Mouse (Mus musculus) CH12.LX (cell line): ENCODE measurements around the gene Kif1c. TPM values are rescaled to one million over a fixed set of nuclear protein-coding genes. Genes with fewer than 3 reads are reported as not detected.

Source experiments
- DNase-seq: peaks from one replicate; pipeline ENCODE4 v3.0.0-alpha.2; 2013; ENCODE audit errors: extremely low read depth
- H3K27ac ChIP-seq: 2 replicates; pipeline ENCODE4 v1.5.1; 2012; ENCODE audit warnings: low read depth, mild to moderate bottlenecking, control low read depth, moderate library complexity; ENCODE audit not compliant: insufficient read depth
- H3K27me3 ChIP-seq: replicated peaks from 2 replicates; pipeline ENCODE3; 2012; ENCODE audit warnings: inconsistent platforms
- H3K36me3 ChIP-seq, 2 experiments: replicated peaks in 1 of 2; 2 replicates each; pipeline versions ENCODE3 to v1.6.1; 2012; ENCODE audit warnings: inconsistent platforms in 1 of 2, low read length in 1 of 2, mild to moderate bottlenecking in 1 of 2, mixed read lengths in 1 of 2, moderate library complexity in 1 of 2; ENCODE audit not compliant: control insufficient read depth in 1 of 2, insufficient read depth in 1 of 2
- H3K4me1 ChIP-seq, 2 experiments: 2 replicates each; pipeline ENCODE4 v1.6.1; 2012; ENCODE audit warnings: inconsistent platforms in 1 of 2, moderate library complexity in 1 of 2; ENCODE audit not compliant: insufficient read depth in 2 of 2, control insufficient read depth in 1 of 2
- H3K4me2 ChIP-seq: 2 replicates; pipeline ENCODE4 v1.6.1; 2012; ENCODE audit warnings: low read depth, mild to moderate bottlenecking, control low read depth; ENCODE audit not compliant: poor library complexity, insufficient read depth, severe bottlenecking
- H3K4me3 ChIP-seq, 3 experiments: fragments of 150-350 bp in 1 of 3; sonication (generic) in 1 of 3; replicated peaks in 1 of 3; 2 replicates each; pipeline versions ENCODE3 to v1.5.1; 2011 to 2012; ENCODE audit warnings: low read depth in 2 of 3, low read length in 2 of 3, mild to moderate bottlenecking in 2 of 3, moderate library complexity in 2 of 3, control low read depth in 1 of 3, improper control_type of control experiment in 1 of 3, inconsistent platforms in 1 of 3, mixed read lengths in 1 of 3; ENCODE audit not compliant: poor library complexity in 1 of 3
- H3K79me2 ChIP-seq: replicated peaks from 2 replicates; pipeline ENCODE4 v1.6.1; 2012; ENCODE audit warnings: mild to moderate bottlenecking, moderate library complexity; ENCODE audit not compliant: control insufficient read depth, poor library complexity, insufficient read depth, severe bottlenecking; ENCODE audit errors: extremely low read depth
- H3K9ac ChIP-seq: 2 replicates; pipeline ENCODE4 v1.6.1; 2012; ENCODE audit warnings: low read depth, mild to moderate bottlenecking, control low read depth, moderate library complexity; ENCODE audit not compliant: insufficient read depth
- H3K9me3 ChIP-seq: replicated peaks from 2 replicates; pipeline ENCODE3; 2012; ENCODE audit warnings: low read length, inconsistent platforms, mixed read lengths
- BHLHE40 ChIP-seq: IDR thresholded peaks from 2 replicates; pipeline ENCODE4 v1.6.1; 2011; ENCODE audit warnings: mild to moderate bottlenecking, low read depth, low read length, improper control_type of control experiment
- CHD1 ChIP-seq: IDR thresholded peaks from 2 replicates; pipeline ENCODE4 v1.6.1; 2012; ENCODE audit warnings: low read depth, low read length, improper control_type of control experiment, inconsistent platforms
- CHD2 ChIP-seq: IDR thresholded peaks from 2 replicates; pipeline ENCODE4 v1.6.1; 2011; ENCODE audit warnings: low read length, improper control_type of control experiment
- CTCF ChIP-seq, 2 experiments: IDR thresholded peaks in 1 of 2; conservative IDR thresholded peaks in 1 of 2; 2 replicates each; pipeline ENCODE4 v1.5.1; 2011 to 2012; ENCODE audit warnings: low read depth in 2 of 2, low read length in 2 of 2, improper control_type of control experiment in 1 of 2, inconsistent platforms in 1 of 2, mild to moderate bottlenecking in 1 of 2, moderate library complexity in 1 of 2
- E2F4 ChIP-seq: IDR thresholded peaks from 2 replicates; pipeline ENCODE4 v1.6.1; 2011; ENCODE audit warnings: low read depth, low read length, improper control_type of control experiment; ENCODE audit not compliant: insufficient replicate concordance
- ELF1 ChIP-seq: IDR thresholded peaks from 2 replicates; pipeline ENCODE4 v1.6.1; 2014; ENCODE audit warnings: low read depth, mild to moderate bottlenecking, inconsistent platforms, low read length, improper control_type of control experiment
- EP300 ChIP-seq: IDR thresholded peaks from 2 replicates; pipeline ENCODE4 v1.6.1; 2011; ENCODE audit warnings: low read length, improper control_type of control experiment
- ETS1 ChIP-seq: conservative IDR thresholded peaks from 2 replicates; pipeline ENCODE4 v1.6.1; 2012; ENCODE audit warnings: low read depth, mild to moderate bottlenecking, inconsistent platforms, low read length, improper control_type of control experiment, moderate library complexity
- JUN ChIP-seq: IDR thresholded peaks from 2 replicates; pipeline ENCODE4 v1.6.1; 2011; ENCODE audit warnings: low read depth, mild to moderate bottlenecking, low read length, improper control_type of control experiment, moderate library complexity; ENCODE audit not compliant: insufficient read depth
- JUND ChIP-seq: conservative IDR thresholded peaks from 2 replicates; pipeline ENCODE4 v1.6.1; 2011; ENCODE audit warnings: low read depth, low read length, improper control_type of control experiment
- MAFK ChIP-seq: IDR thresholded peaks from 2 replicates; pipeline ENCODE4 v1.6.1; 2011; ENCODE audit warnings: low read length, improper control_type of control experiment; ENCODE audit not compliant: insufficient replicate concordance
- MEF2A ChIP-seq: IDR thresholded peaks from 2 replicates; pipeline ENCODE4 v1.6.1; 2014; ENCODE audit warnings: low read depth, mild to moderate bottlenecking, inconsistent platforms, low read length, improper control_type of control experiment, borderline replicate concordance
- MXI1 ChIP-seq: IDR thresholded peaks from 2 replicates; pipeline ENCODE4 v1.6.1; 2011; ENCODE audit warnings: mild to moderate bottlenecking, low read depth, low read length, improper control_type of control experiment
- MYC ChIP-seq: IDR thresholded peaks from 2 replicates; pipeline ENCODE4 v1.6.1; 2011; ENCODE audit warnings: low read depth, mild to moderate bottlenecking, improper control_type of control experiment, low read length
- NELFE ChIP-seq: IDR thresholded peaks from 2 replicates; pipeline ENCODE4 v1.6.1; 2011; ENCODE audit warnings: low read depth, low read length, improper control_type of control experiment
- PAX5 ChIP-seq: IDR thresholded peaks from 2 replicates; pipeline ENCODE4 v1.6.1; 2012; ENCODE audit warnings: low read length, inconsistent platforms, mixed read lengths
- POLR2A ChIP-seq: IDR thresholded peaks from 2 replicates; pipeline ENCODE4 v1.6.1; 2011; ENCODE audit warnings: low read depth, mild to moderate bottlenecking, improper control_type of control experiment, low read length
- POLR2AphosphoS2 ChIP-seq: IDR thresholded peaks from 2 replicates; pipeline ENCODE4 v1.6.1; 2011; ENCODE audit warnings: low read depth, low read length, improper control_type of control experiment
- RAD21 ChIP-seq: IDR thresholded peaks from 2 replicates; pipeline ENCODE4 v1.6.1; 2011; ENCODE audit warnings: low read depth, mild to moderate bottlenecking, low read length, improper control_type of control experiment, moderate library complexity
- RCOR1 ChIP-seq: conservative IDR thresholded peaks from 2 replicates; pipeline ENCODE4 v1.6.1; 2012; ENCODE audit warnings: low read depth, mild to moderate bottlenecking, inconsistent platforms, low read length, improper control_type of control experiment
- SIN3A ChIP-seq: IDR thresholded peaks from 2 replicates; pipeline ENCODE4 v1.6.1; 2012; ENCODE audit warnings: low read length, improper control_type of control experiment, inconsistent platforms
- SMC3 ChIP-seq: IDR thresholded peaks from 2 replicates; pipeline ENCODE4 v1.6.1; 2011; ENCODE audit warnings: low read depth, low read length, improper control_type of control experiment
- TBP ChIP-seq: conservative IDR thresholded peaks from 2 replicates; pipeline ENCODE4 v1.6.1; 2011; ENCODE audit warnings: low read depth, low read length, improper control_type of control experiment
- TCF12 ChIP-seq: IDR thresholded peaks from 2 replicates; pipeline ENCODE4 v1.6.1; 2014; ENCODE audit warnings: low read depth, mild to moderate bottlenecking, inconsistent platforms, low read length, improper control_type of control experiment
- UBTF ChIP-seq: IDR thresholded peaks from 2 replicates; pipeline ENCODE4 v1.6.1; 2012; ENCODE audit warnings: low read depth, mild to moderate bottlenecking, inconsistent platforms, low read length, improper control_type of control experiment, moderate library complexity
- USF2 ChIP-seq: conservative IDR thresholded peaks from 2 replicates; pipeline ENCODE4 v1.6.1; 2011; ENCODE audit warnings: low read depth, low read length, improper control_type of control experiment
- ZC3H11A ChIP-seq: IDR thresholded peaks from 2 replicates; pipeline ENCODE4 v1.6.1; 2012; ENCODE audit warnings: low read depth, mild to moderate bottlenecking, inconsistent platforms, low read length, improper control_type of control experiment
- ZKSCAN1 ChIP-seq: IDR thresholded peaks from 2 replicates; pipeline ENCODE4 v1.6.1; 2012; ENCODE audit warnings: low read depth, inconsistent platforms, low read length, improper control_type of control experiment, borderline replicate concordance
- ZMIZ1 ChIP-seq: IDR thresholded peaks from 2 replicates; pipeline ENCODE4 v1.6.1; 2012; ENCODE audit warnings: low read depth, mild to moderate bottlenecking, inconsistent platforms, low read length, improper control_type of control experiment
- dilution Hi-C: fragments of 300-500 bp; cut with MboI; formaldehyde crosslinking; loops from 2 replicates; pipeline ENCODE4 v1.14.3; 2020; ENCODE audit warnings: low sequenced_read_pairs; ENCODE audit not compliant: extremely low pct_unique_long_range_greater_than_20kb, extremely low pct_ligation_motif_present
- in situ Hi-C: fragments of 300-500 bp; cut with MboI; formaldehyde crosslinking; loops from 3 replicates; pipeline ENCODE4 v1.14.3; 2019; ENCODE audit warnings: low sequenced_read_pairs, low pct_ligation_motif_present, low pct_unique_long_range_greater_than_20kb, mixed read lengths
- polyA plus RNA-seq: library from polyadenylated mRNA; unstranded; fragments of >175 nt; gene quantifications from 2 replicates; pipeline ENCODE4 v1.2.1, GENCODE M21; 2012; ENCODE audit warnings: low read depth; ENCODE audit not compliant: insufficient read length
- total RNA-seq, 2 experiments: library from RNA; depleted of rRNA; stranded (reverse); fragments of 300-350 nt in 1 of 2; fragments of >200 nt in 1 of 2; gene quantifications; 2 replicates each; pipeline ENCODE4 v1.2.3; 2012 to 2014

The Kif1c gene
- total and polyA plus RNA-seq, 3 experiments: 11.0 to 38.0 (median 31.7) TPM

GRCm38 (mm10) chr11:70763582-70763935 lies 63.2 kb downstream of the Kif1c start:
- dilution Hi-C loops: no loop called here
- TF ChIP-seq EP300 (no peak), ZKSCAN1 (no peak), TBP (0 out of 2 replicates have a peak, but pooled peaks have one; percentile 36), CHD2 (no peak), JUND (no peak), BHLHE40 (no peak)
- TF ChIP-seq, all 38 proteins: peak for 1
- Histone ChIP-seq H3K9ac (peak overlapping the region; percentile 85), H3K27ac (peak overlapping the region; percentile 49; the same call in 1 of the 2 replicates), H3K79me2 (peaks cover 9% of the 10 kb centered on the region), H3K9me3 (no peaks in the 10 kb centered on the region), H3K36me3 (peaks cover 2 to 11% of the 10 kb centered on the region in 2 experiments), H3K4me3 (peak overlapping the region; percentile 50 to 72 (median 68)), H3K4me2 (peak overlapping the region; percentile 35), H3K27me3 (no peaks in the 10 kb centered on the region), H3K4me1 (peaks cover 8 to 50% of the 10 kb centered on the region in 2 experiments)
- DNase-seq: no peak
- in situ Hi-C loops: loop anchor here (5.0 to 25.0 kb wide), 2 partner anchors 246 to 526 kb away; partner anchors contain the start of genes 0610010K14Rik, Bcl6b, Gltpd2 and Gm21988

GRCm38 (mm10) chr11:70763936-70764808 lies 63.8 kb downstream of the Kif1c start, which contains the start of gene Zfp3:
Zfp3 (plus strand) TSS chr11:70764209.
- dilution Hi-C loops (no loop called here), in situ Hi-C loops (loop anchor here (5.0 to 25.0 kb wide), 2 partner anchors 247 to 527 kb away; partner anchors contain the start of genes 0610010K14Rik, Bcl6b, Gltpd2 and Gm21988)
- Histone ChIP-seq H3K9ac (peak within 1 kb of the TSS; percentile 85), H3K4me3 (peak within 1 kb of the TSS; percentile 50 to 72 (median 68)), H3K4me1 (peaks cover 8 to 50% of the 10 kb centered on the region in 2 experiments), H3K27ac (peak within 1 kb of the TSS; percentile 49), H3K36me3 (peaks cover 2 to 11% of the 10 kb centered on the region in 2 experiments), H3K79me2 (peaks cover 9% of the 10 kb centered on the region), H3K9me3 (no peaks in the 10 kb centered on the region), H3K27me3 (no peaks in the 10 kb centered on the region), H3K4me2 (peak within 1 kb of the TSS; percentile 82)
- peak; percentile 80 for DNase-seq
- TF ChIP-seq E2F4 (no peak), ETS1 (peak; percentile 33), JUN (no peak), POLR2A (peak; percentile 73), NELFE (peak; percentile 93), MXI1 (peak; percentile 88), POLR2AphosphoS2 (peak; percentile 85), MYC (peak; percentile 53), SMC3 (no peak), ZMIZ1 (peak; percentile 82; the same call in 1 of the 2 replicates), CTCF (conservative IDR thresholded peaks at IDR 0.05 in 1 of 2, IDR thresholded peaks at IDR 0.05 in 1 of 2; ENCODE audit: low read depth in 2 of 2, low read length in 2 of 2) (no peak), BHLHE40 (peak; percentile 91), RCOR1 (0 out of 2 replicates have a peak, but pooled peaks have one; percentile 31), SIN3A (peak; percentile 70; the same call in 1 of the 2 replicates), TBP (no peak), ZC3H11A (no peak), MEF2A (peak; percentile 16; the same call in 1 of the 2 replicates), RAD21 (no peak; the same call in 1 of the 2 replicates), MAFK (0 out of 2 replicates have a peak, but pooled peaks have one; percentile 5), UBTF (peak; percentile 84; the same call in 1 of the 2 replicates), CHD1 (0 out of 2 replicates have a peak, but pooled peaks have one; percentile 9), PAX5 (no peak), TCF12 (peak; percentile 83), USF2 (no peak), JUND (no peak), EP300 (0 out of 2 replicates have a peak, but pooled peaks have one; percentile 13), ELF1 (peak; percentile 89)
